Mouse (Mus musculus) bone marrow macrophage, adult 2 months (primary cell): ENCODE measurements around the gene Donson.

Source experiments
- CTCF ChIP-seq: IDR thresholded peaks from 2 replicates; pipeline ENCODE4 v1.5.1; 2012; ENCODE audit warnings: low read depth, mild to moderate bottlenecking, low read length, moderate library complexity
- POLR2A ChIP-seq: IDR thresholded peaks from 2 replicates; pipeline ENCODE4 v1.6.1; 2012; ENCODE audit warnings: mild to moderate bottlenecking, low read depth, low read length, borderline replicate concordance

- TF ChIP-seq CTCF = no peak
- peak; percentile 84; the same call in 1 of the 2 replicates for TF ChIP-seq POLR2A
Measured at GRCm38 (mm10) chr16:91729066-91729482, 40.5 kb upstream of the Donson start, which contains the start of gene Itsn1.
